Mouse (Mus musculus): ENCODE measurements at regions not wholly inside any gene's neighbourhood (a gene's known extent, or its start where the extent isn't known, plus 50 kb on each side); places are given as distances from the start of the nearest gene placed in this dataset.

- peak; percentile 54 to 76 for DNase-seq (ENCODE audit: low spot score in 2 of 2)
These were observed 374.2 kb upstream of the Fam49b start for GRCm38 (mm10) chr15:64434502-64434901.

DNA sequence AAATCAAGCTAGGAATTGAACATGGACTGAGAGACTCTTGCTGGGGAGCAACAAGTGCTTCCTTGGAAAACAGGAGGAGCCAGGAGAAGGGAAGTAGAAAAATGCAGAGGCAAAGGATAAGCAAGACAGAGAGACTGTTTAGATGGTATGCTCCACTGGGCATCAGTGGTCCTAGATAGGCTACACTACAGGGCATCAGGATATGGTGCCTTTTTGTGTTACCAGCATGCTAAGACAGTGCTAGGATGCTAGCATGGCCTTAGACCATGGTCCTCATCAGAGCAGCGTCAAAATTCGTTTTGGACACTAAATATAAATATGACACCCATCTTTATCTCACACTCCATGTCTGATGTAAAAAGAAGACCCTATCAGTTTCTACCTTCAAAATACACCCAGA is 374.6 kb upstream of the Fam49b start:
- no peak for DNase-seq (ENCODE audit: low spot score in 2 of 2)

DNA sequence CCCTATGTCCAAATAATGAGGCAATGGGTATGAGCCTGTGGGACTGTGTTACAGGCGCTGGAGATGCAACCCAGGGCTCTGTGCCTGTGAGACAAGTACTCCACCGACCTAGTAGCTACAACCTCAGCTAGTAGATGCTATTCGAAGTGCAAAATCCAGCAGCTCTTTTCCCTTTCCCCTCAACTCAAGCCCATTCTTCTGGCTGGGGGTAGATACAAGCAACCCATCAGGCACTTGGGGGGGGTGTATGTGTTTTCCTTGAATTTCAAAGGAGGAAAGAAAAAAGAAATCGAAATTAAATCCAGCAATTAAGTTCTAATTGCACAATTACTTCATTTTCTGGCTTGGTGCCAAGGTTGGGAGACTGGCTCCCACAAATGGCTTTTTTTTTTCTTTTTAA is 372.4 kb upstream of the Gm21798 start:
- no peak for DNase-seq (ENCODE audit: low spot score in 2 of 2)

GRCm38 (mm10) chr15:64446411-64447072 is 371.0 kb upstream of the Gm21798 start:
- peak in 1 of 2 experiments; percentile 43 for DNase-seq (ENCODE audit: low spot score in 2 of 2)

- no peak for DNase-seq (ENCODE audit: low spot score in 2 of 2)
These were observed 370.1 kb upstream of the Gm21798 start for GRCm38 (mm10) chr15:64447239-64447952.

- DNase-seq (ENCODE audit: low spot score in 2 of 2): peak; percentile 52 to 88
These were observed 368.8 kb upstream of the Gm21798 start for GRCm38 (mm10) chr15:64448581-64449140.

GRCm38 (mm10) chr15:64470743-64471142 is 346.8 kb upstream of the Gm21798 start:
- DNase-seq (ENCODE audit: low spot score in 2 of 2): no peak

GRCm38 (mm10) chr15:64471597-64471996 is 345.9 kb upstream of the Gm21798 start:
- DNase-seq (ENCODE audit: low spot score in 2 of 2): no peak

DNA sequence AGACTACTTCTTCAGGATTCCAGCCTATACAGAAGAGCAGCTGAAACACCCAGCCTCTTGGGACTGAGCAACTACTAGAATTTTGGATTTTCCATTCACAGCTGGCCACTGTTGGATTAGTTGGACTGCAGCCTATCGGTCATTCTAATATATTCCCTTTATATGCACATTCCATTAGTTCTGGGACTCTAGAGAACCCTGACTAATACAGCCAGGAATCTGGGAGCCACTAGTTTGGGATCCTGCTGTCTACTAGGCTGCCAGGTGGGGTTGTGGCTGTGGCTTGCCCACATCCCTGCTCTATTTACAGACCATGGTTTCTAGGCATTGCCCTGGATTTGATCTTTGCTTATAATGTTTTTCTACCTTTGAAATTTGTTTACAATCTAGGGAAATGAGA is 343.3 kb upstream of the Gm21798 start:
- no peak for DNase-seq (ENCODE audit: low spot score in 2 of 2)

GRCm38 (mm10) chr15:64477131-64477530 is 340.4 kb upstream of the Gm21798 start:
- DNase-seq (ENCODE audit: low spot score in 2 of 2): no peak

- no peak for DNase-seq (ENCODE audit: low spot score in 2 of 2)
These were observed 336.9 kb upstream of the Gm21798 start for GRCm38 (mm10) chr15:64480625-64481024.

GRCm38 (mm10) chr15:64481226-64481625 is 336.3 kb upstream of the Gm21798 start:
- no peak for DNase-seq (ENCODE audit: low spot score in 2 of 2)

DNA sequence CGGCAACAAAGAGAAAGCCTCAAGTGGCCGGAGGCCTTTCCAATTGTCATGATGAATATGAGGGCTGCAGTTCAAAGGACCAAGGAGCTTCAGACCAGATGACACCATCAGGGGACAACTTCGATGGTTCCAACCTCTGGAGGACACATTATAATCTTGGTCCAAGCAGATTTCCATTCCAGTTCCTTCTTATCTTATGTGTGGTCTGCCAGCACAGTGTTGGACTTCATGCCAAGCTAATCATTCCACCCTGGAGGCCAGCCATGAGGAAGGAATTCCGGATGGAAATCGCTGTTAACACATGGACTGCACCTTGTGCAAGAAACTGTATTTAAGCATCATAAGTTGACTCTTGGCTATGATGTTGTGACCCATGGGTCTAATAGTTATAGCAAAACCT is 334.5 kb upstream of the Gm21798 start:
- DNase-seq (ENCODE audit: low spot score in 2 of 2): no peak

DNA sequence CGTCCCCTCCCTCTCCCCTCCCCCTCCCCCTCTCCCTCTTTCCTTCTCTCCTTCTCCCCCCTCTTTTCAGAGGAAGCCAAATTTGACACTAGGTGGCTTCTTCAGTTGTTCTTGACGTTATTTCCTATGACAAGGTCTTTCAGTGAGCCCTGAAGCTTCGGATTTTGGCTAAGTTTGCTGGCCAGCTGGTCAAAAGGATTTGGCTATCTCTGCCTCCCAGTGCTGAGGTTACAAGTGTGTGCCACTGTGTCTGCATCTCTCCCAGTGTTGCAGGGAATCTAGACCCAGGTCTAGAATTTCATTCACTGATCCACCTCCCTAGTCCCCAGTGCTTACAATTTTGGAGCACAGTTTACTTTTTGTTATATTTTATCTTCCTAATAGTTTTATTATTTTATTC is 329.7 kb upstream of the Gm21798 start:
- DNase-seq (ENCODE audit: low spot score in 2 of 2): no peak

- DNase-seq (ENCODE audit: low spot score in 2 of 2): no peak
These were observed 316.7 kb upstream of the Gm21798 start for GRCm38 (mm10) chr15:64500783-64501182.

DNA sequence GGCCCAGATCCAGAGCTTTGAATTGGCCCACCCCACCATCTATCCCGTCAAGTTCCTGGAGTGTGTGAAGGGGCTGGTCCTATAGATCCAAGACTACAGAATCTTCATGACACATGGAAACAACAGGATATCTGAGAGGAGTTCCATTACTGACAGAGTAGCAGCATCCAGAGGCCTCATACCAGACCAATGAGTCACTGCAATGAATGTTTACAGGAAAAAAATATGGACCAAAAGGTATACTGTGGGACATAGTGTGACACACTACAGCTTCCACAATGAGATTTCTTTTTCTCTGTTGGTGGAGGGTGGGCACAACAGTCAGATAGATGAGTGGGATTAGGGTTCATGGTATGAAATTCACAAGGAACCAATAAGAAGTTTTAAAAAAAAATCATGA is 316.0 kb upstream of the Gm21798 start:
- DNase-seq (ENCODE audit: low spot score in 2 of 2): no peak

DNA sequence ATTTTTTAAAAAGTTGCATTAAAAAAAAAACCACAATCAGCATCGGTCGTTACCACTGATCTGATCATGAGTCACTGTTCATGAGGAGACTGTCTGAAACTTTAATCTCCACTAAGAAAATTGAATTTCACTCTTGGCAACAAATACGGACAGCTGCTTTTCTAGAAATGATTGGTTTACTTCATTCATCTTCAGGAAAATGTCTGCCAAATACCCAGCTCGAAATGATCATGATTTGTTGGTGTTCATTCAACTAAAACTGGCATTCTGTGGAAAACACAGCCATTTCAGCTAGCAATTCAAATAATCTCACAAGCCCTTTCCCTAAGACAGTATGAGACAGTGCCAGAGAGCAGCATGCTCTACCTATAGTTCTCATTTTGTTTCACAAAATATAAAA is 312.7 kb upstream of the Gm21798 start:
- DNase-seq (ENCODE audit: low spot score in 2 of 2): no peak

- no peak for DNase-seq (ENCODE audit: low spot score in 2 of 2)
These were observed 306.8 kb upstream of the Gm21798 start for GRCm38 (mm10) chr15:64510649-64511048.

- no peak for DNase-seq (ENCODE audit: low spot score in 2 of 2)
These were observed 306.3 kb upstream of the Gm21798 start for GRCm38 (mm10) chr15:64511176-64511575.

GRCm38 (mm10) chr15:64512615-64513014 is 304.9 kb upstream of the Gm21798 start:
- no peak for DNase-seq (ENCODE audit: low spot score in 2 of 2)

DNA sequence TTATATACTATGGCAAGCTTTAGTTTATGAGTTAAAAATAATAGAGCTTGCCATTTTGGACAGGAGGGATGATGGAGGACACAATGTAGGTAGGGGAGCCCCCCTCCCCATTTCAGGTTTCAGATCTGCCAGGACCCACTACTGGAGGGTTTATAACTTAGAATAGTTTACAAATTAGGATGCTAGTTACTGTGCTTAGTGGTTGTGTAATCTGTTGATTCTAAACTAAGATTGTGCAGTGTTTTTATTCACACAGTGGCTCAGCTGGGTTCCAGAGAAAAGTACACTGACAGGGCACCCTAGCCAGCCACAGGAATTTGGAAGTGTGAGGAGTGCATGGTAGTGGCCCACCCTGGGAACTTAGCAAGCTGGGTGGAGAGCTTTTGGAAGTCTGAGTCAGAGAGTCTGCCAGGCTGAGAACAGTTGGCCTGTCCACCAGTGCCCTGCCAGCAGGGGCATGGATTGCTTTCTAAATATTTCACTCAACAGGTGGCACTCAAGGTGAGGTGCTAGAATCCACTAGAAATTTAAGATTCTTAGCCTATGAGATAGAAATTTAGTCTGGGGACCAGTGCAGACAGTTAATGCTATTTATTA is 303.9 kb upstream of the Gm21798 start:
- no peak for DNase-seq (ENCODE audit: low spot score in 2 of 2)

GRCm38 (mm10) chr15:64515179-64515578 is 302.3 kb upstream of the Gm21798 start:
- no peak for DNase-seq (ENCODE audit: low spot score in 2 of 2)

DNA sequence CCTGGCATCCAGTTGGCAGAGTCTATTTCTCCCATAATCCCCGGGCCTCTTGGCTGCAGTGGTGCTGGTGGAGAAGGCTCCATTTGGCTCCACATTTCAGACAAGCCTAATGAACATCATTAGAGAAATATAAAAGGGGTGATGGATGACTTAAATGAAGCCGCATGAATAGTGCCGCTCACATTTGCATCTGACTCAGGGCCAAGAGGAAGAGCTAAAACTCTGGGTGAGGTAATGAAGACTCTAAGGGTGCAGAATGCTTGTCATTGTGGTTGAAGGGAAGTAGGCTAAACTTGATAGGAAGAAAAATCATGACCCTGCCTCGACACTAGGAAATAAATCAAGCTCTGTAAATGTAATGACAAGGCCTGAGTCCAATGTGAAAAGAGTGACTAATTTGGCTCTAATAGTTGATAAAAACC is 298.3 kb upstream of the Gm21798 start:
- DNase-seq (ENCODE audit: low spot score in 2 of 2): no peak
